Mouse (Mus musculus) lung, postnatal 0 days (tissue): Measurements from ENCODE around the gene Zfp787. TPM values are rescaled to one million over a fixed set of nuclear protein-coding genes. Genes with fewer than 3 reads are reported as not detected.

Experiments used
- ATAC-seq: fragments of 200-750 bp; cut with Nextera tagmentation; 2 replicates; pipeline ENCODE4 v1.8.0; 2017; ENCODE audit warnings: moderate library complexity
- DNase-seq: peaks from one replicate; pipeline ENCODE4 v3.0.0-alpha.2; 2016; ENCODE audit warnings: low spot score
- H3K27ac ChIP-seq: fragments of 300-500 bp; sonication (generic); 2 replicates; pipeline ENCODE4 v1.5.1; 2014; ENCODE audit warnings: antibody characterized with exemption, mild to moderate bottlenecking, low read length, mixed read lengths
- H3K27me3 ChIP-seq: fragments of 300-500 bp; sonication (generic); replicated peaks from 2 replicates; pipeline ENCODE4 v1.6.1; 2014; ENCODE audit warnings: low read length, mixed read lengths; ENCODE audit not compliant: insufficient read depth
- H3K36me3 ChIP-seq: fragments of 300-500 bp; sonication (generic); 2 replicates; pipeline ENCODE4 v1.6.1; 2014; ENCODE audit warnings: low read length, mixed read lengths; ENCODE audit not compliant: insufficient read depth
- H3K4me1 ChIP-seq: fragments of 300-500 bp; sonication (generic); 2 replicates; pipeline ENCODE4 v1.6.1; 2014; ENCODE audit warnings: antibody characterized with exemption, low read depth, low read length, mixed read lengths; ENCODE audit not compliant: insufficient read depth
- H3K4me2 ChIP-seq: fragments of 300-500 bp; sonication (generic); replicated peaks from 2 replicates; pipeline ENCODE4 v1.6.1; 2014; ENCODE audit warnings: low read depth, mild to moderate bottlenecking, low read length, moderate library complexity, mixed read lengths
- H3K4me3 ChIP-seq: fragments of 300-500 bp; sonication (generic); 2 replicates; pipeline ENCODE4 v1.5.1; 2014; ENCODE audit warnings: low read depth, low read length
- H3K9ac ChIP-seq: fragments of 300-500 bp; sonication (generic); replicated peaks from 2 replicates; pipeline ENCODE4 v1.6.1; 2014; ENCODE audit warnings: low read depth, mild to moderate bottlenecking
- H3K9me3 ChIP-seq: fragments of 300-500 bp; sonication (generic); 2 replicates; pipeline ENCODE4 v1.6.1; 2016; ENCODE audit warnings: low read length, mixed read lengths
- CTCF ChIP-seq: IDR thresholded peaks from 2 replicates; pipeline ENCODE4 v1.5.1; 2016; ENCODE audit warnings: antibody characterized with exemption, mild to moderate bottlenecking
- EP300 ChIP-seq: IDR thresholded peaks from 2 replicates; pipeline ENCODE4 v1.6.1; 2016; ENCODE audit warnings: antibody characterized with exemption, mild to moderate bottlenecking, control low read depth
- WGBS: fragments of 180-500 bp; shearing (Covaris S2); extraction: QIAGEN DNeasy Blood & Tissue Kit; methylation state at CpG from one replicate; pipeline ENCODE4 v1.1.7; 2014; 5-methylcytosine and 5-hydroxymethylcytosine counted together
- polyA plus RNA-seq: library from polyadenylated mRNA; unstranded; fragments of >200 nt; fragmentation: Nextera tagmentation; extraction: Ambion mirVana; gene quantifications from 2 replicates; pipeline ENCODE4 v1.2.1, GENCODE M21; 2015

The Zfp787 gene
- polyA plus RNA-seq, 1 experiment from 2014 or later = 47.4 TPM

DNA sequence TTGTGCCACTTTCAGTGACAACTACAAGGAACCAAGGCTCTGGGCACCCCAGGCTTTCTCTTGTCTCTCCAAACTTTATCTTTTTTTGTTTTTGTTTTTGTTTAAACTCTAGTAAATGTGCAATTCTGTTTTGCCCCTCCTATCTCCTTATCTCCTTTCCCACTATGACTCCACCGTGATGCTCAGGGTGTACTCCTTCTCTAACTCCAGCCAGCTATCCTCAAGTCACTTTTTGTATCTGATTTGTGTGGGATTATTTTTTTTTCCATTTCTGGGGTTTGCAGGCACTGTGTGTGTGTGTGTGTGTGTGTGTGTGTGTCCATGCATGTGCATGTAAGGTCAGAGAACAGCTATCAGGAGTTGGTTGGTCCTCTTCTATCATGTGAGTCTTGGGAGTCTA, 1.7 kb upstream of the Zfp787 start:
- H3K36me3 ChIP-seq = no peaks in the 10 kb centered on the region
- ATAC-seq (no peak), DNase-seq (no peak)
- no peaks in the 10 kb centered on the region for H3K27me3 ChIP-seq
- no peak overlapping the region for H3K27ac ChIP-seq
- TF ChIP-seq CTCF = no peak
- no peak for TF ChIP-seq EP300
- H3K9me3 ChIP-seq = no peaks in the 10 kb centered on the region
- peaks cover 12% of the 10 kb centered on the region for H3K4me1 ChIP-seq
- 38% methylated on average over 1 of the region's 1 CpGs for WGBS
- H3K4me3 ChIP-seq = no peak overlapping the region
- H3K4me2 ChIP-seq = no peak overlapping the region
- no peak overlapping the region for H3K9ac ChIP-seq

GRCm38 (mm10) chr7:6156901-6157472, 1.2 kb upstream of the Zfp787 start:
- H3K9ac ChIP-seq = no peak overlapping the region
- H3K4me3 ChIP-seq = no peak overlapping the region
- H3K27me3 ChIP-seq = no peaks in the 10 kb centered on the region
- TF ChIP-seq CTCF (no peak), EP300 (no peak)
- H3K27ac ChIP-seq = peak overlapping the region; percentile 94
- no peak for DNase-seq
- peak overlapping the region; percentile 83 for H3K4me2 ChIP-seq
- 35% methylated on average over 9 of the region's 9 CpGs for WGBS
- peaks cover 13% of the 10 kb centered on the region for H3K4me1 ChIP-seq
- no peaks in the 10 kb centered on the region for H3K36me3 ChIP-seq
- H3K9me3 ChIP-seq = no peaks in the 10 kb centered on the region
- ATAC-seq = no peak

GRCm38 (mm10) chr7:6155031-6155872, 545 bp downstream of the Zfp787 start:
- no peaks in the 10 kb centered on the region for H3K36me3 ChIP-seq
- peak; percentile 86 for DNase-seq
- no peaks in the 10 kb centered on the region for H3K27me3 ChIP-seq
- TF ChIP-seq CTCF (no peak), EP300 (no peak)
- peaks cover 20% of the 10 kb centered on the region for H3K4me1 ChIP-seq
- peak overlapping the region; percentile 50 for H3K9ac ChIP-seq
- peak overlapping the region; percentile 83 for H3K4me2 ChIP-seq
- whole genome bisulfite sequencing = under 1% methylated on average over 59 of the region's 85 CpGs
- peak overlapping the region; percentile 94 for H3K27ac ChIP-seq
- no peaks in the 10 kb centered on the region for H3K9me3 ChIP-seq
- peak overlapping the region; percentile 81 for H3K4me3 ChIP-seq
- peak; percentile 74 for ATAC-seq

DNA sequence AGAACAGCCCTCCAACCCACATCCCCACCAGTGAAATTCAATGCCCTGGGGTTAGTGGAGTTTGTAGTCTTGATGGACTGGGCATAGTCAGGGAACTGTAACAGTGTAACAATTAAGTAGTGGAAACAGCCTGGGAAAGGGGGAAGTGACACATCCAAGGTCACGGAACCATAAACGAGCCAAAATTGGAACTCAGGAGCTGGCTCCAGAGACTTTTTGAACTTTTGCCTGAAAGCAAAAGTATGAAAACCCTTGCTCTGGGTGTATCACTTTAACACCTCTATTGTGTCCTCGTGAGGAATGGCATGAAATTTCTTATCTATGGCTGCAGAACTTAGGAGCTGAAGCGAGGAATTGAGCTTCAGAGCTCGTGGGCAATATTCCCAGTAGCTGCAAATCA, 1.6 kb downstream of the Zfp787 start:
- DNase-seq = no peak

GRCm38 (mm10) chr7:6153131-6153530, 2.7 kb downstream of the Zfp787 start:
- H3K9ac ChIP-seq = no peak overlapping the region

More for the DNA sequence above, 1.6 kb downstream of the Zfp787 start:
- H3K9ac ChIP-seq = no peak overlapping the region
- 50% methylated on average over 5 of the region's 5 CpGs for WGBS
- H3K9me3 ChIP-seq = no peaks in the 10 kb centered on the region
- peaks cover 22% of the 10 kb centered on the region for H3K4me1 ChIP-seq
- TF ChIP-seq EP300 (no peak), CTCF (no peak)
- H3K27ac ChIP-seq = peak overlapping the region; percentile 94; the same call in 1 of the 2 replicates
- H3K36me3 ChIP-seq = no peaks in the 10 kb centered on the region
- ATAC-seq = no peak
- peak overlapping the region; percentile 83 for H3K4me2 ChIP-seq
- H3K4me3 ChIP-seq = no peak overlapping the region
- no peaks in the 10 kb centered on the region for H3K27me3 ChIP-seq

DNA sequence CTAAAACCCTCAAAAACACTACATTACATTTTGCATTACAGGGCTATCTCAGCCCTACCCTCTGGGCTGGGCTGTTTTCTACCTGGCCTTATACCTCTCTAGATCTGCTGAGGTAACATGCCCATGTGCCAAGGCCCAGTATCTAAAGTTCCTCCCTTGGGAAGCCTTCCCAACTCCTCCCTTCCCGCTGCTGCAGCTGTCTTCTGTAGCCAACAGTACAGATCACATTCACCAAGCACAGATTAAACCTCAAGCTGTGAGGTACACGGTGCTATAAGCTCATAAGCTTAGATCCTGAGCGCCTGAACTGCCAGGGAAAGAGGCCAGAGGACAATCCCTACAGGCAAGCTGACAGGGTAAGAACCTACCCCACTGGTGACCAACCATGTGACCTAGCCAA, 3.8 kb downstream of the Zfp787 start:
- no peaks in the 10 kb centered on the region for H3K36me3 ChIP-seq
- TF ChIP-seq EP300 (no peak), CTCF (no peak)

More at GRCm38 (mm10) chr7:6153131-6153530, 2.7 kb downstream of the Zfp787 start:
- WGBS = 83% methylated on average over 3 of the region's 3 CpGs
- Histone ChIP-seq H3K4me3 (no peak overlapping the region), H3K9me3 (no peaks in the 10 kb centered on the region), H3K36me3 (no peaks in the 10 kb centered on the region), H3K27me3 (no peaks in the 10 kb centered on the region), H3K27ac (no peak overlapping the region), H3K4me1 (peaks cover 28% of the 10 kb centered on the region), H3K4me2 (no peak overlapping the region)
- TF ChIP-seq EP300 = no peak
- TF ChIP-seq CTCF = no peak
- no peak for DNase-seq
- ATAC-seq = no peak

More for the DNA sequence above, 3.8 kb downstream of the Zfp787 start:
- DNase-seq (no peak), ATAC-seq (no peak)
- H3K9ac ChIP-seq = no peak overlapping the region
- H3K4me1 ChIP-seq = peaks cover 31% of the 10 kb centered on the region
- 75% methylated on average over 3 of the region's 3 CpGs for whole genome bisulfite sequencing
- no peak overlapping the region for H3K4me2 ChIP-seq
- H3K4me3 ChIP-seq = no peak overlapping the region
- no peaks in the 10 kb centered on the region for H3K27me3 ChIP-seq
- H3K9me3 ChIP-seq = no peaks in the 10 kb centered on the region
- H3K27ac ChIP-seq = 0 out of 2 replicates have a peak overlapping the region, but pooled peaks have one; percentile 20
